Mouse (Mus musculus): ENCODE data around the gene Adam1a. TPM values are rescaled to one million over a fixed set of nuclear protein-coding genes. Genes with fewer than 3 reads are reported as not detected.
"Not testable (repeated sequence)": the region's sequence is repeated elsewhere in the genome, so short reads cannot be mapped to it uniquely, and the experiment has no call there.

Adam1a gene
- polyA plus RNA-seq, 1 experiment from 2014 or later, result 1.5 TPM

DNA sequence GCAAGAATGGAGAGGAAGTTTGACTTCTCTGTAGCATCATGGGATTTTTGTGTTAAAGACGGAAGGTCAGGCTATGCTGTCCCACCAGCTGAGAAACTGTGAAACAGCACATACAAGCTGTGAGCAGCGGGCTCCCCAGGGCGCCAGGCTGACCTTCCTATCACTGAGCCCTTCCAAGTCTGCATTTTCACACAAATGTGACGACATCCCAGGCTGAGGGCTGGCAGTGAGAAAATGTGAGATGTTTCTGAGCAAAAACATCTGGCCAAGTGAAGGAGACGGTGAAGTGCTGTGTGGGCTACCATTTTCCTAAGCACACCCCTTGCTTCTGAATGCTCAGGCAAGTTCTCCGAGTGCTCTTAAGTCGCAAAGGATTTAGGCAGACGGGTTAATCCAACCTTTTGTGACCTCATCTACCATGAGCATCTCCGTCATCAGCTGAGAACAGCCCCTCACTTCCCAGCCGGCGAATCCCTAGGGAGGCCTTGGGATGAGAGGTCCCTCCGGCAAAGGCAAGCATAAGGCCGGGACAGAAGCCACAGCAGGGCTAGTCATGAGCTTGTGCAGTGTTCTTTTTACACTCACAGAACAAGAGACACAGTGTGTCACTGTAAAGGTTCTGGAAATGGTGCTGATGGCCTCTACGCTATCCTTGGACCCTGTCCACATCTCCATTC, 19.4 kb downstream of the Adam1a start:
- Histone ChIP-seq H3K4me2 (no peak overlapping the region), H3K4me1 (no peaks in the 10 kb centered on the region), H3K27ac (no peak overlapping the region), H3K27me3 (no peaks in the 10 kb centered on the region), H3K36me3 (peaks cover 83% of the 10 kb centered on the region), H3K9me3 (no peaks in the 10 kb centered on the region), H3K9ac (no peak overlapping the region), H3K4me3 (no peak overlapping the region)
- ATAC-seq (ENCODE audit: insufficient number of reproducible peaks, low FRiP score, low TSS enrichment, low read depth), result no peak
- WGBS, result 85% methylated on average over 14 of the region's 14 CpGs

DNA sequence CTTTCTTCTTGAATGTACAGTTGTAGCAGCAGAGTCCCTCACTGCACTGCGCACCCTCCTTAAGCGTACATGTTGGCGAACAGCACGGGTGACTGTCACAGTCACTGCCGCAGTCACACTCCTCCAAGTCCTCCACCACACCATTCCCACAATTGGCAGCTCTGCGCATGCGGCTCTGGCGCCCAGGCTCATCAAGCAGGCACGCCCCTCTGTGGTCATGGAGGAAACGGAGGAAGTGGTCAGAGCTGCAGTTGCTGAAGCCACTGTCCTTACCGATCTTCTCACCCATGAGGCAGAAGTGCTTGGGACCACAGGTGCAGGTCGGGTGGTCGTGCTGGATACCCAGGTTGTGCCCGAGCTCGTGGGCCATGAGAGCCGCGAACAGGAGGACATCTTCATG, 25.5 kb downstream of the Adam1a start:
- H3K36me3 ChIP-seq, result peaks cover 48% of the 10 kb centered on the region
- WGBS, result 84% methylated on average over 10 of the region's 17 CpGs
- ATAC-seq (ENCODE audit: insufficient number of reproducible peaks, low FRiP score, low TSS enrichment, low read depth); H3K4me1 ChIP-seq; H3K9me3 ChIP-seq; H3K27me3 ChIP-seq; H3K27ac ChIP-seq; H3K4me2 ChIP-seq; H3K9ac ChIP-seq; H3K4me3 ChIP-seq: not testable (repeated sequence)

DNA sequence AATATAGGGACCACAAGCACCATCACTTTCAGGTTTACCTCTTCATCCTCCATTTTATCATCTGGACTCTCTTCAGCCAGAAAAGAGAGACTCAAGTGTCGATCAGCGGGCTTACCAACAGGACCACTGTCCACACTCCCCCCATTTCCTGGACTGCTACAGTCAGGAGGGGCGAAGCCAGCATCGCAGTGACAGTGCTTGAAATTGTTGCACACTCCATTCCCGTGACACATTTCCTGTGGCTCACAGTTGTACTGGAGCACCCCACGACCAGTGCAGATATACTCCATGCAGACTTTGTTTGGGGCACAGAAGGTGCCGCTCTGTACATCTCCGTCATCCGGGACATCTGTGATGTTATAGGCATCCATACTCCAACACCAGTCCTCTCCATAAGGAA, 26.3 kb downstream of the Adam1a start:
- H3K9me3 ChIP-seq, result no peaks in the 10 kb centered on the region
- no peak overlapping the region for H3K4me3 ChIP-seq
- ATAC-seq (ENCODE audit: insufficient number of reproducible peaks, low FRiP score, low TSS enrichment, low read depth), result no peak
- no peak overlapping the region for H3K4me2 ChIP-seq
- no peak overlapping the region for H3K27ac ChIP-seq
- 93% methylated on average over 9 of the region's 9 CpGs for WGBS
- H3K4me1 ChIP-seq, result no peaks in the 10 kb centered on the region
- H3K36me3 ChIP-seq, result peaks cover 40% of the 10 kb centered on the region
- no peak overlapping the region for H3K9ac ChIP-seq
- no peaks in the 10 kb centered on the region for H3K27me3 ChIP-seq

DNA sequence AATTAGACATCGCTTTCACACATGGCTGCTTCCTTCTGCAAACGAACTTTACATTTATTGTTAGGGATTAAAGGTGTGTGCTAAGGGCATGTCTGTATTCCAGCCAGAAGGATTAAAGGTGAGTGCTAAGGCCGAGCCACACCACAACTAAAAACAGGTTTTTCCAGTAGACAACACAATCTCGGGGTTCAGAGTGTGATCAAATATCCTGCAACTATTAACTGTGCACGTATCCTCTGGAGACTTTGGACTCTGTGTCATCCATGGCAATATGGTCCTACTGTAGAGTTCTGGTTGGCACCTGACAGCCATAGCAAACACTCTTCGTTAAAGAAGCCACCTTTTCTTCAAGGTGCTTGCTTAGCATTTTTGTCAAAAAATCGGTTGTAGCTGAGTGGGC, 35.3 kb downstream of the Adam1a start:
- H3K27ac ChIP-seq, result no peak overlapping the region
- no peaks in the 10 kb centered on the region for H3K4me1 ChIP-seq
- no peak overlapping the region for H3K4me2 ChIP-seq
- H3K36me3 ChIP-seq, result no peaks in the 10 kb centered on the region
- 81% methylated on average over 7 of the region's 7 CpGs for WGBS
- ATAC-seq (ENCODE audit: insufficient number of reproducible peaks, low FRiP score, low TSS enrichment, low read depth), result no peak
- H3K27me3 ChIP-seq, result no peaks in the 10 kb centered on the region
- no peak overlapping the region for H3K9ac ChIP-seq
- no peak overlapping the region for H3K4me3 ChIP-seq
- H3K9me3 ChIP-seq, result no peaks in the 10 kb centered on the region

DNA sequence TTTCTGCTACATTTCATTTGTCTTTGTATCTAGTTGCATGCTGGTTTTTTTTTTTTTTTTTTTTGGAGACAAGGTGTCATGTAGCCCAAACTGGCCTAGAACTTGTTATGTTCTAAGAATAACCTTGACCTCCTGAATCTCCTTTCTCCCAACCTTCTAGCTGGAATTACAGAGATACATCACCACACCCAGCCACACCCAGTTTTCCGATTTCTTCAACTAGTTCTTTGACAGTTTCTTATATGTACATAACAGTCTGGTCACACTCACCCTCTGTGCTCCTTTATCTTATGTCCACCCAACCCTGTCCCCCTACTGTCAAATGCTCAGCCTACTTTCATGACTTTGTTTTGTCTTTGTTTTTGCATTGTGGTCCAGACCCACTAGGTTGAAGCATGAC, 38.4 kb downstream of the Adam1a start:
- Histone ChIP-seq H3K27me3 (no peaks in the 10 kb centered on the region), H3K27ac (no peak overlapping the region), H3K9ac (no peak overlapping the region), H3K9me3 (no peaks in the 10 kb centered on the region), H3K4me2 (no peak overlapping the region), H3K36me3 (no peaks in the 10 kb centered on the region), H3K4me3 (no peak overlapping the region), H3K4me1 (no peaks in the 10 kb centered on the region)
- 90% methylated on average over 1 of the region's 1 CpGs for WGBS
- no peak for ATAC-seq (ENCODE audit: insufficient number of reproducible peaks, low FRiP score, low TSS enrichment, low read depth)

DNA sequence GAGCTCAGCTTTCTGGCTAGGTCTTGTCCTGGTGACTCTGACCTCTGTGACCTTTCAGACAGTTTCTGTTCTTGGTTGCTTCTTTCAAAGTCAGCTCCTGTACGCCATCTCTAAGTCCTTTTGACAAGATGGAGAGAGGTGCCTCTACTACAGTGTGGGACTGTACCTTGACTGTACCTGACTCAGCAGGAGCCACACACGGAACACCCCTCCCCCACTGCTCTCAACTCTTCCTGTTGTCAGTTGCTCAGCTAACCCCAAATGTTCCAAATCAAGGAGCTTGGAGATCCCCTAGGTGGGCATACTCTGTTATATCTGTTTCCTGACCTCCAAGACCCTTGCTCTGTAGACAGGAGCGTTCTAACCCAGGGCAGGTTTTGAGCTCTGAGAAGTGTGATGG, 42.1 kb downstream of the Adam1a start, which contains the start of gene Adam1b:
Gene Adam1b (minus strand): TSS at position 205 of the 400 bp plus-strand sequence.
- no peaks in the 10 kb centered on the region for H3K27me3 ChIP-seq

DNA sequence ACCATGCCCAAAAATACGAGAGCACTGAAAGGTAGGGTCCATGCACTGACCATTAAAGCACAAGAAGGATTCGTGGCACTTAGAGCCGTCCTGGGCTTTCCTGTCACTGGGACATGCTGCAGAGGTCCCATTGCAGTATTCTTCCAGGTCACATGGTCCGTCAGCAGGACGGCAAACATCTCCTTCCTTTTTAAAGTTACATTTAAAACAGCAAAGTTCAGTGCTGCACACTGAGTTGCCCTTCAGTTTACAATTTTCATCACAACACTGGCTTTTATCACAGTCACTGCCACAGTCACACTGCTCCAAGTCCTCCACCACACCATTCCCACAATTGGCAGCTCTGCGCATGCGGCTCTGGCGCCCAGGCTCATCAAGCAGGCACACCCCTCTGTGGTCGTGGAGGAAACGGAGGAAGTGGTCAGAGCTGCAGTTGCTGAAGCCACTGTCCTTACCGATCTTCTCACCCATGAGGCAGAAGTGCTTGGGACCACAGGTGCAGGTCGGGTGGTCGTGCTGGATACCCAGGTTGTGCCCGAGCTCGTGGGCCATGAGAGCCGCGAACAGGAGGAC, 43.8 kb downstream of the Adam1a start:
- not testable (repeated sequence) for H3K4me1 ChIP-seq; H3K27ac ChIP-seq; H3K4me2 ChIP-seq; H3K27me3 ChIP-seq; H3K9ac ChIP-seq; ATAC-seq (ENCODE audit: insufficient number of reproducible peaks, low FRiP score, low TSS enrichment, low read depth); H3K36me3 ChIP-seq; H3K9me3 ChIP-seq; H3K4me3 ChIP-seq
- 71% methylated on average over 11 of the region's 17 CpGs for WGBS

More for the DNA sequence above, 42.1 kb downstream of the Adam1a start, which contains the start of gene Adam1b:
- H3K9ac ChIP-seq, result no peak within 1 kb of the TSS
- no peaks in the 10 kb centered on the region for H3K9me3 ChIP-seq
- no peaks in the 10 kb centered on the region for H3K36me3 ChIP-seq
- no peak for ATAC-seq (ENCODE audit: insufficient number of reproducible peaks, low FRiP score, low TSS enrichment, low read depth)
- WGBS, result 81% methylated on average over 3 of the region's 3 CpGs
- H3K4me1 ChIP-seq, result no peaks in the 10 kb centered on the region
- no peak within 1 kb of the TSS for H3K27ac ChIP-seq
- no peak within 1 kb of the TSS for H3K4me2 ChIP-seq
- H3K4me3 ChIP-seq, result no peak within 1 kb of the TSS

DNA sequence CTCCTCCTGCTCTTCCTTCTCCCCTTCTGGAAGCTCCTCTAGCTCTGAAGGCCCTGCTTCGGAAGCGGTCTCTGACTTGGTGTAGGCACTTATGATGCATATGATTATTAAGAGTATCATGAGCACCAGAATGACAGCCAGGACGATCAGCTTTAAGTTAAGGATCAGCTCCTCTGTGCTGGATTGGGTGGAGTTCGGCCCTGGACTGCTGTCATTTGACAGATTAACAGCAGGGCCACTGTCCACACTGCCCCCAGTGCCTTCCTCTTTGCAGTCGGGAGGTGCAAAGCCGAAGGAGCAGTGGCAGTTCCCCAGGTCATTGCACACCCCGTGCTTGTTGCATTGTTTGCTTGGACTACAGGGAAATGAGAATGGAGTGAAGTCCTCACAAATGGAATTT, 44.6 kb downstream of the Adam1a start:
- Histone ChIP-seq H3K4me1 (no peaks in the 10 kb centered on the region), H3K9ac (no peak overlapping the region), H3K4me2 (no peak overlapping the region), H3K36me3 (no peaks in the 10 kb centered on the region), H3K27ac (no peak overlapping the region), H3K27me3 (no peaks in the 10 kb centered on the region), H3K9me3 (no peaks in the 10 kb centered on the region), H3K4me3 (no peak overlapping the region)
- no peak for ATAC-seq (ENCODE audit: insufficient number of reproducible peaks, low FRiP score, low TSS enrichment, low read depth)
- WGBS, result 66% methylated on average over 7 of the region's 7 CpGs

DNA sequence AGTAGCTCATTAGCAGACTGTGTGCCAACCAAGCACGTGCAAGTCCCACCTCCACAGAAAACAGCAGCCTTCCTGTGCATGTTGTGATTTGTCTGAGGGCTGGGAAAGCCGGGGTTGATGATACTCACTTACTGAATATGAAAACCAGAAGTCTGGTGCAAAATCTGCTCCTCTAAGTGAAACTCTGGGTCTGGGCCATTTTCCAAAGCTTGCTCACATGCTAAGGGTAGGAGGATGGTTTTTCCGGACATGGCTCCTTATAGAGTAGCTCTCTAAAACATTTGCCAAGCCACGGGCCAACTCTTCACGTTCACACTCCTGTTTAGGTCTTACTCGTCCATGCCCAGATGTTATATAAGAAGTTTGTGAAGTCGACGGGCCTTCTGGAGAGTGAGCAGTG, 52.0 kb downstream of the Adam1a start:
- no peaks in the 10 kb centered on the region for H3K27me3 ChIP-seq
- no peak overlapping the region for H3K9ac ChIP-seq
- H3K4me2 ChIP-seq, result no peak overlapping the region
- WGBS, result 54% methylated on average over 8 of the region's 8 CpGs
- no peaks in the 10 kb centered on the region for H3K36me3 ChIP-seq
- no peak for ATAC-seq (ENCODE audit: insufficient number of reproducible peaks, low FRiP score, low TSS enrichment, low read depth)
- no peaks in the 10 kb centered on the region for H3K4me1 ChIP-seq
- no peaks in the 10 kb centered on the region for H3K9me3 ChIP-seq
- peak overlapping the region; percentile 7; the same call in 1 of the 2 replicates for H3K27ac ChIP-seq
- H3K4me3 ChIP-seq, result no peak overlapping the region

DNA sequence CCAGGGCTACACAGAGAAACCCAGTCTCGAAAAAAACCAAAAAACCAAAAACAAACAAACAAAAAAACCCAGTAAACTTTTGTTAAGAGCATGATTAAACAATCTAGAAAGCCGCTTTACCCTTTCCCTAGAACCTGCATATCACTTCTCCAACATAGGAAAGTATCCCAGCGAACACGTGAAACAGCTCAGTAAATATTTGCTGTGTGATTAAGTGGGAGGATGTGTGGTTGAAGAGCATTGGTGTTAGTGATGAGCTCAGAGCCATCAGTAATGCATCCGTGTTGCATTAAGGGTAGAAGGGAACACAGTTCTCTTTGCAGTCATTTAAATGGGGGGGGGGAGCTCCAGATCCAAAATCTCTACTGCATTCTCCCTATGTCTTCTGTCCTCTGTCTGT, 60.5 kb downstream of the Adam1a start:
- no peak overlapping the region for H3K9ac ChIP-seq
- H3K4me2 ChIP-seq, result no peak overlapping the region
- H3K9me3 ChIP-seq, result no peaks in the 10 kb centered on the region
- H3K4me1 ChIP-seq, result no peaks in the 10 kb centered on the region
- no peak for ATAC-seq (ENCODE audit: insufficient number of reproducible peaks, low FRiP score, low TSS enrichment, low read depth)
- no peaks in the 10 kb centered on the region for H3K27me3 ChIP-seq
- H3K4me3 ChIP-seq, result no peak overlapping the region
- H3K27ac ChIP-seq, result no peak overlapping the region
- H3K36me3 ChIP-seq, result no peaks in the 10 kb centered on the region
- 85% methylated on average over 5 of the region's 5 CpGs for WGBS

DNA sequence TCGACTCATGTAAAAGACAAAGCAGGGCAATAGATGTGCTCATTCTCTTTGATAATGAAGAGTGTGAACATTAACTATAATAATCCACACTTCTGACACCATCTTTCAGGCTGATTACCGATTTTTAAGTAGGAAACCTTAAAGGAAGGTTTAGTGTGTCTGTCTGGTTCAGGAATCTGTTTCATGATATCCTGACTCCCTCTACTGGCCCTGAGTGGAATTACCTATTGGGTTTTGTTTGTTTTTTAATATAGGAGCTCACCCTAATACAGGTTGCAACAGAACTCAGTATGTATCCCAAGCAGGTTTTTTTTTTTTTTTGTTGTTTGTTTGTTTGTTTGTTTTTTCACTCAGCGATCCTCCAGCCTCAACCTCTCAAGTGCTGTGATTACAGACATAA, 67.6 kb downstream of the Adam1a start:
- H3K9ac ChIP-seq, result no peak overlapping the region
- no peak overlapping the region for H3K4me3 ChIP-seq
- WGBS, result 36% methylated on average over 3 of the region's 3 CpGs
- H3K27me3 ChIP-seq, result no peaks in the 10 kb centered on the region
- no peaks in the 10 kb centered on the region for H3K36me3 ChIP-seq
- ATAC-seq (ENCODE audit: insufficient number of reproducible peaks, low FRiP score, low TSS enrichment, low read depth), result no peak
- no peak overlapping the region for H3K27ac ChIP-seq
- no peaks in the 10 kb centered on the region for H3K9me3 ChIP-seq
- H3K4me2 ChIP-seq, result no peak overlapping the region
- no peaks in the 10 kb centered on the region for H3K4me1 ChIP-seq

DNA sequence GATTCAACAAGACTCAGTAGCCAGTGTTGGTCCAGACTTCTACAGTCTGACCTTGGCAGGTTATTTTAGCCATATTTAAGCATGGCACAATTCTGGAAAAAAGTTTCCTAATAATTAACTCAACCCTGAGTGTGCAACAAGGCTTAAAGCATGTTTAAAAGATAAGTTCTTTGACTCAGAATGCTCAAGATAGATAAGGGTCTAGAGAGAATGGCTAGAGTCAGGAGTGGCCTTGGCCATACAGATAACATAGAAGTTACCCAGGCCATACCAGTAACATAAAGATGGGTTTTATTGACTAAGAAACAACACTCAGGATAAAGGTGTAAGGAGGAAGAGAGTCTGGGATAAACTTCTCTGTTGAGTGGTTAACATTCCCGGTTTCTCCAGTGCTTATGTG, 69.2 kb downstream of the Adam1a start:
- no peaks in the 10 kb centered on the region for H3K9me3 ChIP-seq
- H3K27me3 ChIP-seq, result no peaks in the 10 kb centered on the region
- H3K4me3 ChIP-seq, result no peak overlapping the region
- 80% methylated on average over 1 of the region's 1 CpGs for WGBS
- no peak for ATAC-seq (ENCODE audit: insufficient number of reproducible peaks, low FRiP score, low TSS enrichment, low read depth)
- no peak overlapping the region for H3K4me2 ChIP-seq
- H3K4me1 ChIP-seq, result no peaks in the 10 kb centered on the region
- no peaks in the 10 kb centered on the region for H3K36me3 ChIP-seq
- no peak overlapping the region for H3K9ac ChIP-seq
- no peak overlapping the region for H3K27ac ChIP-seq

DNA sequence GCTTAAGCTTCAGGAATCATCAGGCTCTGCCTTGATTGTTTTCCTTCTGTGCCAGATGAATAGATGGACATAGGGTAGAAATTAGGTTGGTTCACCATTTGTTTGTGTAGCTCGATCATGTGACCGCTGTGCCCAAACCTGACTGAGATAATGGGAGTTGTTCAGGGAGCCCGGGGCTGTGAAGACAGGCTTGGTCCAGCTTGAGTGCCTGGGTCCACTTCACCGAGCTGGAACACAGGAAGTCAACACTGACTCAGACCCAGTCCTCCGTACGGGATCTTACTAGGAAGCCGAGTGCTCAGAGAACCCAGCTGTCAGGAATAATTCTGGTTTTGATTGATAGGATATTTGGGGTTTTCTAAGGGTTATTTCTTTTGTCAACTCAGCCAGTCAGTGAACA, 70.7 kb downstream of the Adam1a start:
- Histone ChIP-seq H3K27me3 (no peaks in the 10 kb centered on the region), H3K4me2 (no peak overlapping the region), H3K4me3 (no peak overlapping the region), H3K36me3 (no peaks in the 10 kb centered on the region), H3K9ac (no peak overlapping the region), H3K4me1 (no peaks in the 10 kb centered on the region), H3K9me3 (no peaks in the 10 kb centered on the region), H3K27ac (no peak overlapping the region)
- 71% methylated on average over 7 of the region's 7 CpGs for WGBS
- ATAC-seq (ENCODE audit: insufficient number of reproducible peaks, low FRiP score, low TSS enrichment, low read depth), result no peak

Data from limb, embryonic 15.5 days (tissue).